Mouse (Mus musculus) stomach, postnatal 0 days (tissue): Measurements from ENCODE around the gene Ift74.

Experiments
- CTCF ChIP-seq: IDR thresholded peaks from 2 replicates; pipeline ENCODE4 v1.5.1; 2016; ENCODE audit warnings: antibody characterized with exemption, low read depth, mild to moderate bottlenecking, moderate library complexity
- EP300 ChIP-seq: optimal IDR thresholded peaks from 2 replicates; pipeline ENCODE3; 2016; ENCODE audit warnings: antibody characterized with exemption

DNA sequence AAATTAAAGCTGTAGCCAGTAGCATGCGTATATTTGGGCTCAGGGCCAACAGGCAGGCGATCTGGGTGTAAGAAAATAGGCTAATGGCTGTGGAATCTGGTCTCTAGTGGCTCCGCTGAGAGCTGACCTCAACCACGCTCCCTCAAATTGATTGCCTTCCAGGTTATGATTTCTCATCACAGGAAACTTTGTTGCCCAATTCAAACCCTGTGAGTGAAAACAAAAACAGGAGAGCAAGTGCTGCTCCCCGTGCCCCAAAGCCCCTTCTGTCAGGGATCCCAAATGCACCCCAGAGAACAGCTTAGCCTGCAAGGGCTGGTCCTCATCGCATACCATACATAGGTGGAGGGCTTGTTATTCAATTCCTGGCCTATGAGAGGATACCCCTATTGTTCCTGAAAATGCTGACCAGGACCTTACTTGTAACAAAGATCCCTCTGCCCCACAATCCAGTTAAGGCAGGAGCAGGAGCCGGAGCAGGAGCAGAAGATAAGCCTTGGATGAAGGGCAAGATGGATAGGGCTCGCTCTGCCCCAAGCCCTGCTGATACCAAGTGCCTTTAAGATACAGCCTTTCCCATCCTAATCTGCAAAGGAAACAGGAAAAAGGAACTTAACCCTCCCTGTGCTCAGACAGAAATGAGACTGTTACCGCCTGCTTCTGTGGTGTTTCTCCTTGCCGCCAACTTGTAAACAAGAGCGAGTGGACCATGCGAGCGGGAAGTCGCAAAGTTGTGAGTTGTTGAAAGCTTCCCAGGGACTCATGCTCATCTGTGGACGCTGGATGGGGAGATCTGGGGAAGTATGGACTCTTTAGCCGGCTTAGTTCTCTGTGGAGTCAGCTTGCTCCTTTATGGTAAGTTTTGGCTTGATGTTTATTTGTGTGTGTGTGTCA, 124.8 kb downstream of the Ift74 start, which contains the start of gene Tek:
- no peak for TF ChIP-seq CTCF
- no peak for TF ChIP-seq EP300
